Mouse (Mus musculus): ENCODE measurements around the gene Pde4b. TPM values are rescaled to one million over a fixed set of nuclear protein-coding genes. Genes with fewer than 3 reads are reported as not detected.

The Pde4b gene
- polyA plus RNA-seq, 1 experiment: 11.5 TPM

DNA sequence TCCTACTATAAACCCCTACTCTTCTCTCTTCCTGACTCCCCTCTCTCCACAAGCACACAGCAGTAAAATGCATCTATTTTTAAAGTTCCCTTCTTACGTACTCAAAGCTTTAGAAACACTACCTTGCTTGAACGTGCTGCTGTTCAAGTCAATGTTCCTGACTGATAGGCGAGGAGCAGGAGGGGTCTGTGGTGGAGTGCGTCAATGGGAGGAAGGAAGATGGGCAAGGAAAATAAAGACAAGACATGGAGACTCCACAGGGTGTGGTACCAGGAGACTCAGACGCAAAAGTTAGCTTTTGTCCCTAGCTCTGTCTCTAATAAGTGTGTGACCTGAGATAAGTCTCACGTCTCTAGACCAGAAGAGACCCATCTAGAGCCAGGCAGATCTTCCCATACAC lies 556.7 kb downstream of the Pde4b start:
- TF ChIP-seq CTCF (conservative IDR thresholded peaks at IDR 0.05; ENCODE audit: insufficient read depth, insufficient read length, low read depth, low read length) (no peak), POLR2A (IDR thresholded peaks at IDR 0.05; ENCODE audit: low read depth, low read length) (no peak)
- no peak overlapping the region for H3K4me3 ChIP-seq (ENCODE audit: insufficient read depth, low read depth, low read length)
- no peaks in the 10 kb centered on the region for H3K4me1 ChIP-seq (ENCODE audit: control insufficient read depth, insufficient read depth, low read length)
- 87% methylated on average over 6 of the region's 6 CpGs for WGBS
- DNase-seq: no peak
- no peak overlapping the region for H3K27ac ChIP-seq (ENCODE audit: insufficient read depth, low read depth, low read length)
- H3K27me3 ChIP-seq (replicated peaks; ENCODE audit: control insufficient read depth, insufficient read depth, low read length): no peaks in the 10 kb centered on the region
- no peaks in the 10 kb centered on the region for H3K36me3 ChIP-seq (ENCODE audit: control insufficient read depth, insufficient read depth, low read length)

DNA sequence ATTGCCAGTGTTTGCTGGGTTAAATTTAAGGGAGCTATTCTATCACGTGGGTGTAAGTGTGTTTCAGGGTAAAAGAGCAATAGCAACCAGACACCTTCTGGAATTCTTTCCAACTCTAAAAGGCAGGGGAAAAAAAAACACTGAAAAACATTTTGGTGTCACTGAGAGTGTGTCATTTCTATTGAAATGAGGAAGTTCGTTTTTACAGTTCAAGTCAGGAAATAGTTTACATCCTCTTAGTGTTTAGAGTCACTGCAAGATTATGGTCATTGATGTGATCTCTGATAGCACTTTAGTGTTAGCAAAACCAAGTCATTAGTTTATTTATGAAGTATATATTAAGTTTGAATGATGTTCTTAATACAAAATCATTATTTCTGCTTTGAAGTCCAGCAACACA lies 559.7 kb downstream of the Pde4b start:
- H3K4me1 ChIP-seq (ENCODE audit: control insufficient read depth, insufficient read depth, low read length): no peaks in the 10 kb centered on the region
- H3K4me3 ChIP-seq (ENCODE audit: insufficient read depth, low read depth, low read length): no peak overlapping the region
- H3K27ac ChIP-seq (ENCODE audit: insufficient read depth, low read depth, low read length): no peak overlapping the region
- no peak for TF ChIP-seq POLR2A (IDR thresholded peaks at IDR 0.05; ENCODE audit: low read depth, low read length)
- TF ChIP-seq CTCF (conservative IDR thresholded peaks at IDR 0.05; ENCODE audit: insufficient read depth, insufficient read length, low read depth, low read length): no peak
- DNase-seq: no peak
- H3K36me3 ChIP-seq (ENCODE audit: control insufficient read depth, insufficient read depth, low read length): no peaks in the 10 kb centered on the region
- WGBS: 23% methylated on average over 2 of the region's 2 CpGs
- no peaks in the 10 kb centered on the region for H3K27me3 ChIP-seq (replicated peaks; ENCODE audit: control insufficient read depth, insufficient read depth, low read length)

DNA sequence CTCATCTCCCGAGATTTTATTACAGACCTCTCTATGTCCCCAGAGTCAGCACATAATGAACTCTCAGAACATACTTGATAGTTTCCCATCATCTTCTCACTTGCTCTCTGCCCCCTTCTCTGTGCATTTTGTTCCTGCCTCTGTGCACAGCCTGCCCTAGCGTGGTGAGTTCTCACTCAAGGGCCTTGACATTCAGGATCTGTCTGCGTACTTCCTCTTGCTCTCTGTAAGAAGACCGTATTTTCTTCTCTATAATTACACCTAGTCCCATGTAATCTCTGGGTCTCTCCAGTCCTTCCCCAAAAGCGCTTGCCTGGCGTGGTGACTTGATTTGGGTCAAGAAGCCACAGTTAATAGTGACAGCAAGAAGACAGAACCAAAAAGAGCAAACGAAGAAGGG lies 568.0 kb downstream of the Pde4b start:
- DNase-seq: no peak
- H3K4me1 ChIP-seq (ENCODE audit: control insufficient read depth, insufficient read depth, low read length): no peaks in the 10 kb centered on the region
- WGBS: 82% methylated on average over 7 of the region's 7 CpGs
- TF ChIP-seq POLR2A (IDR thresholded peaks at IDR 0.05; ENCODE audit: low read depth, low read length) (no peak), CTCF (conservative IDR thresholded peaks at IDR 0.05; ENCODE audit: insufficient read depth, insufficient read length, low read depth, low read length) (no peak)
- H3K36me3 ChIP-seq (ENCODE audit: control insufficient read depth, insufficient read depth, low read length): no peaks in the 10 kb centered on the region
- no peaks in the 10 kb centered on the region for H3K27me3 ChIP-seq (replicated peaks; ENCODE audit: control insufficient read depth, insufficient read depth, low read length)
- H3K27ac ChIP-seq (ENCODE audit: insufficient read depth, low read depth, low read length): no peak overlapping the region
- H3K4me3 ChIP-seq (ENCODE audit: insufficient read depth, low read depth, low read length): no peak overlapping the region

DNA sequence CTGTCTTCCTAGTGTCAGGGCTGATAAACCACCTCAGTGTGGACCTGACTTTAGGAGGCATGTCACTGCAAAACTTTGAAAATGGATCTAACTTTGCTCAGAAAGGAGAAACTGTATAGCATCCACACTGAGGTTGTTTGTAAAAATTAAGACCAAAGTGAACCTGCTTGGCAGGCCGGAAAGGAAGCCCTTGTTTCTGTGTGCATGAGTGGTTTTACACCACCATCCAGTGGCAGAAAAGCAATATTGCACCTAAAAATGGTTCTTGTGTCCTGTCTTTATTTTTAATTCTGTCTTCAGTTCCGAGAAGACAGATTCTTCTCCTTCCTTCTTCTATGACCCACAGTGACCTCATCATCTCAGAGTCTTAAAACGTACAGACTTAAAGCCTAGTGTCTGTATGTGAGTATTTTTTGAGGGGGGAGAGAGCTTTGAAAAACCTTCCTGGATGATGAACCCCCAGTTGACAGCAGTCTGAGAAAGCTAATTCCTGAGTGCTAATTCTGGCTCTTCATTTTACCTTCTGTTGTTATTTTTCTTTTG lies 569.2 kb downstream of the Pde4b start:
- Histone ChIP-seq H3K27me3 (replicated peaks; ENCODE audit: control insufficient read depth, insufficient read depth, low read length) (no peaks in the 10 kb centered on the region), H3K4me3 (ENCODE audit: insufficient read depth, low read depth, low read length) (no peak overlapping the region), H3K36me3 (ENCODE audit: control insufficient read depth, insufficient read depth, low read length) (no peaks in the 10 kb centered on the region), H3K27ac (ENCODE audit: insufficient read depth, low read depth, low read length) (no peak overlapping the region), H3K4me1 (ENCODE audit: control insufficient read depth, insufficient read depth, low read length) (no peaks in the 10 kb centered on the region)
- 5% methylated on average over 3 of the region's 3 CpGs for WGBS
- peak; percentile 79 for TF ChIP-seq CTCF (conservative IDR thresholded peaks at IDR 0.05; ENCODE audit: insufficient read depth, insufficient read length, low read depth, low read length)
- no peak for TF ChIP-seq POLR2A (IDR thresholded peaks at IDR 0.05; ENCODE audit: low read depth, low read length)
- DNase-seq: peak; percentile 59

Other genes starting within 250 kb of the Pde4b start
- not detected in 2 replicates for gene B020004J07Rik, start 243.5 kb upstream of the Pde4b start, polyA plus RNA-seq (2012; rRNA removed)
- gene C130073F10Rik, start 193.8 kb upstream of the Pde4b start, polyA plus RNA-seq (2012; rRNA removed): not detected in 2 replicates
- gene Gm12800, start 178.4 kb upstream of the Pde4b start, polyA plus RNA-seq (2012; rRNA removed): not detected in 2 replicates
- not detected in 2 replicates for gene Gm12794, start 147.1 kb upstream of the Pde4b start, polyA plus RNA-seq (2012; rRNA removed)
- not detected in 2 replicates for gene Gm12790, start 106.5 kb upstream of the Pde4b start, polyA plus RNA-seq (2012; rRNA removed)
- gene Gm12789, start 100.9 kb upstream of the Pde4b start, polyA plus RNA-seq (2012; rRNA removed): not detected in 2 replicates

Measured in kidney, adult 2 months (tissue).